Mouse (Mus musculus): ENCODE data around the gene Lpcat4.
A peak's percentile ranks its signal among the peaks of the same experiment; 100 is the strongest.
"Not testable (repeated sequence)": the region's sequence is repeated elsewhere in the genome, so short reads cannot be mapped to it uniquely, and the experiment has no call there.

Gene Lpcat4

GRCm38 (mm10) chr2:112261748-112262653 is 22.7 kb downstream of the Lpcat4 start, which contains the start of gene Nop10:
Gene Nop10 (plus strand): TSS chr2:112261926.
- peak; percentile 94 for DNase-seq (ENCODE audit: low spot score)

GRCm38 (mm10) chr2:112262779-112263295 is 23.6 kb downstream of the Lpcat4 start:
- peak; percentile 35 for DNase-seq (ENCODE audit: low spot score)

DNA sequence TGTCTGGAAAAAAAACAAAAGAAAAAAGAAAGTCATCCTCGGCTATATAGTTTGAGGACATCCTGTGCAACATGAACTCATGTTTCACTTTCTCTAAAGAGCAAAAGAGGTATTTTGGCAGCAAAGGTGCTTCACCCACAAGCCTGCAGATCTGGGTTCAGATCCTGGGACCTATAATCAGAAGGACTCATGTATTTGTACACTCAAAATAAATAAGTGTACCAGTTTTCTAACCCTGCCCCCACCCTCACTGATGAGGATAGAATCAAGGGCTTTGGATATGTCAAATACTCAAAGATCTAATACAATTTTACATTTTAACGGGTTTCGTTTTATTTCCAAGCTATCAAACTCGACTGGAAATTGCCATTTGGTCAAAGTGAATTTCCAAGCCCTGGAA is 25.1 kb downstream of the Lpcat4 start:
- no peak for DNase-seq (ENCODE audit: low spot score)

DNA sequence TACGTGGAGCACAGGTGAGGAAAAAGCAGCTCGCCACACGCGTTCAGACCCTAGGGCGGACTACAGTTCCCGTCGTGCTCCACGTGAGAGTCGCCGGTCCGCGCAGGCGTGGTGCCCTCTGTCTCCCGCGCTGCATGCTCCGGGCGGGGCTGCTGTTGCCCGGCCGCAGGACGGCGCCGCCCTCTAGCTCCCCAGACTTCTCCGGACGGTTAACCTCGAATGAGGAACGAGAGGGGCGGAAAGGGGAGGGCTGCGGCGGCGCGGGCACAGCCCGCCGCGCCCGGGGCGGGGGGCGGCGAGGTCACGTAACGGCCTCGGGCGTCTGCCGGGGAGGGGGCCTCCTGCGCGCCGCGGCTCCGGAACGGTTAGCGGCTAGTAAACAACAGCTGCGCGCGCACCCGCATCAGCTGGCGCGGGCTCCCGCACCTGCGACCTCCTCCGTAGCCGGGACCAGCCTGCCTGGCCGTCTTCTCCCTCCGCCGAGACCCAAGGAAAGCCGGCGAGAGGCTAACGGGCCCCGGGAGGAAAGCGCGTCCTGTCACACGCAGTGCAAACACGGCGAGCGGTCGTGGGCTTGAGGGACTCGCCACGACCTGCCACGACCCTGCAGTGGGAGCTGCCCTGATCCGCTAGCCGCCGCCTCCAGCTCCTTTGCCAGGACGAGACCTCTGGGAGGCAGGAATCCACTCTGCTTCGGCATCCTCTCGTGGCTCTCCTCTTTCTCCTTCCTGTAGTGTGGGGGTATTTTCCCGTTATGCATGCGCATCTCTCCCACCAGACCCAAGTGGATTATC is 26.4 kb downstream of the Lpcat4 start, which contains the start of gene Slc12a6:
TSS of gene Slc12a6 (plus strand) at position 378 of the 794 bp plus-strand sequence.
- peak; percentile 88 for DNase-seq (ENCODE audit: low spot score)

- peak; percentile 41 for DNase-seq (ENCODE audit: low spot score)
These were observed 26.9 kb downstream of the Lpcat4 start, which contains the start of gene Gm21985 for GRCm38 (mm10) chr2:112266242-112266592. Gene Gm21985 (plus strand): TSS chr2:112266314.

DNA sequence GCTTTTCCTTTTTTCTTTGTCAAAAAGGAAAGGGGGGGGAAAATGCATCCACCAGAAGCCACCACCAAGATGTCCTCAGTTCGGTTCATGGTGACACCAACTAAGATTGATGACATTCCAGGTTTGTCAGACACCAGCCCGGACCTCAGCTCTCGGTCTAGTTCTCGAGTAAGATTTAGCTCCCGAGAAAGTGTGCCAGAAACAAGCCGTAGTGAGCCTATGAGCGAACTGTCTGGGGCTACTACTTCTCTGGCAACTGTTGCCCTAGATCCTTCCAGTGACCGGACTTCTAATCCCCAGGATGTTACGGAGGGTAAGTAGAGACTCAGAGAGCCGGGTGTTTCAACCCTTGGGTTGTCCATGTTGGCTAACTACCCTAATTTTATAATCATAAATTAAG is 27.5 kb downstream of the Lpcat4 start:
- DNase-seq (ENCODE audit: low spot score), result peak; percentile 26

DNA sequence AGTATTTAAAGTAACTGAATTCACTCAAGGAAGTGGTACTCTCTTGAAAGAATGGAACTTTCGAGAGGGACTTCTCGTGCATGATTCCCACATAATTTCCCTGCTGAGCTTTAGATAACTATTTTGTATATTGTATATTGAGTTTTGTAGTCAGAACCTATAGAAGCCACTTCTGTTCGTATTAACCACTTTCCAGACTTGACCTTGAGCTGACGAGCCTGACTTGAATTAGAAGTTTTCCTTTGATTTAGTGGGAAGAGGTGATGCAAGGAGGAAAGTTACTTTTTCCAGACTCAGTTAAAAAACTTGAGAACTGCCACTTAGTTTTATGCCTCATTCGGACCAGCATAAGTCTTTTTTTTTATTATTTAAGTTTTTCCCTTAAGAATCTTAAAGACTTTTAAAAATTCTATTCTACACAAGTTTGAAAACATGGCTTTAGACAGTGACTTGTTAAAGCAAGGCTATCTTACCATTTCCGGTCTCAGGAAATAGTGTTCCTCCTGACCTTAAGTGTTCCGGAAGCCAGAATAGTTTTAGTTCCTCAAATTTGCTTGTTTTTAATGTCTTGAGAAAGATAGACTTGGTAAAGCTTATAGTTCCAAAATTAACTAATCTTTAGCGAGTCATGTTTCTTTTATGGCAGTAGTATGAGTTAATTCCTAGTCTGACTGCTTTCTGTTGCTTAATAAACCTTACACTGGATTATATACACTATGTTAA is 28.4 kb downstream of the Lpcat4 start:
- no peak for DNase-seq (ENCODE audit: low spot score)

- no peak for DNase-seq (ENCODE audit: low spot score)
These were observed 30.7 kb downstream of the Lpcat4 start for GRCm38 (mm10) chr2:112270011-112270410.

- no peak for DNase-seq (ENCODE audit: low spot score)
These were observed 33.6 kb downstream of the Lpcat4 start for GRCm38 (mm10) chr2:112272909-112273308.

DNA sequence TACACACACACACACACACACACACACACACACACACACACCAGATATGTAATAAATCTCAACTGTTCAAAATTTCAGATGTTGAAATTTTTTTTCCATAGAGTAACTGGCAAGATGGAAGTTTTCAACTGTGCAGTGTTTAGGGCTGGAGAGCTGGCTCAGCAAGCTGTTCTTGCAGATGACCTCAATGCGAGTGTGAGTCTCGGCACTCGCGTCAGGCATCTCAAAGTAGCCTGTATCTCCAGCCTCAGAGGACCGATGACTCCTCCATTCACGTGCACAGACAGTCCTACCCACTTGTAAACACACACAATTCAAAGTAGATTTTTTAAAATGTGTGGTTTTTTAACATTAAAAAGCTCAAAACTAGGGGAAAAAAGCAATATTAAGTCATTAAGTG is 34.2 kb downstream of the Lpcat4 start:
- DNase-seq (ENCODE audit: low spot score), result no peak

- DNase-seq (ENCODE audit: low spot score), result no peak
These were observed 37.6 kb downstream of the Lpcat4 start for GRCm38 (mm10) chr2:112276870-112277269.

- DNase-seq (ENCODE audit: low spot score), result no peak
These were observed 43.6 kb downstream of the Lpcat4 start for GRCm38 (mm10) chr2:112282846-112283245.

- DNase-seq (ENCODE audit: low spot score), result no peak
These were observed 45.2 kb downstream of the Lpcat4 start for GRCm38 (mm10) chr2:112284363-112285030.

DNA sequence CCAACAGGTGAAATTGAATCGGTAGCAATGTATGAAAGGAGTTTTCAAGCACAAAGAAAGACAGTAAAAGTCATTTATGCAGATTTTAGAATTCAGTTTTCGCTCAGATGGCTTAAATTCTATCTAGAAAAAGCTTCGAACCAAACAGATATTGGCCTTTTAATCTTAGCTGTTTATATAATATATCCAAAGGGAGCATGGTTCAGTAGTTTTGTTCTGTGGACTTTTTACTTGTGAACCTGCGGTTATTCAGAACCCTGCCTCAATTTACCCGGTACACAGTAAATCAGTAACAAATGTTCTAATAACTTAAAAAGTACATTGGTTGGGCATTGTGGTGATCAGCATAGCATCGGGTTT is 45.7 kb downstream of the Lpcat4 start:
- DNase-seq (ENCODE audit: low spot score), result no peak

- DNase-seq (ENCODE audit: low spot score), result not testable (repeated sequence)
These were observed 46.8 kb downstream of the Lpcat4 start for GRCm38 (mm10) chr2:112286062-112286461.

DNA sequence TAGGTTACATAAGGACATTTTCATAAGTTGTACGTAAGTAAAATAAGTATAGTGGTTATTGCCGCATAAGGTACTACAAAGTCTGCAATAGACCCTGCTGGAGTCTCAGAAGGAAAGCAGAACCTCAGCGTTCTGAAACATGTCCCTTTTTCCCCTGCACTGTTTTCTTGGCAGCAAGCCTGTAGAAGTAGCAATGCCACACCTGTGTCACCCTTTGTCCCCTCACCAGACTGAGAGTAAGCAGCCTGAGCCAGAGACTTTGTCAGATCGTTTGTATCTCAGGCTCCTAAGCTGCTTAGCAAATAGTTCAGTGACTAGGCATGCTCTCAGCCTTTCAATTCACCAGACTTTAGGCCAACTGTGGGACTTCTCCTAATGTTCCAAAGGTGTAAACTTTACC is 47.8 kb downstream of the Lpcat4 start:
- DNase-seq (ENCODE audit: low spot score), result no peak

DNA sequence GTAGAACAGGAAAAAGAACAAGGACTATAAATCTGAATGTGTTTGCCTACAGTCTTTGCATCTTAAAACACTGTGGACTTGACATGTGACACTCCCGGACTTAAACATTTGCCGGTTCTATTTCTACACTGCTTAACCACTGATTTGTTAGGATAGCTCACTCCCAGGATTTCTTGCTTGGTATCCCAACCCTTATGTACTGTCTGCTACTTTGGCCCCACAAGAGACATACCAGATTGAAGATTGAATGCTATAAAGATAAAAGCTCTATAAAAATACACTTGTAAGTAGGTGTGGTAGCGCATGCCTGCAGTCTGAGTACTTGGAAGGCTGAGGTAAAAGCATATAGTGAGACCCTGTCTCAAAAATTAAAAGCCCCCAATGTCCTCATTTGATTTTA is 50.2 kb downstream of the Lpcat4 start:
- no peak for DNase-seq (ENCODE audit: low spot score)

DNA sequence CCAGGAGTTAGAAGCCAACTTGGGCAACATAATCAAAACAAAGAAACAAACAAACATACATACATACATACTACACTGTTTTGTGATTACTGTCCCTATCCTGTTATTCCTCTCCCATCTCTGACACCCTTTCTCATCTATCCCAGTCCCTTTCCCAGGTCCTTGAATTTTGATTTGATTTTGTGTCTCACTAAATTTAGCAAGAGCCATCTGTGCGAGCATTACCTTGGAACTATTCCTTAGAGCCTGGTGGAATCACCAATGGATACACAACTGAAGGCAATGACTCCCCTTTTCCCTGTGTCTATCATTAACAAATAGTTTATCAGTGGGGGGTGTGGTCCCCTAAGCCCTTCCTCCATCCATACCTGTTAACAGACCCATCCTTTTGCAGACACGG is 53.6 kb downstream of the Lpcat4 start:
- no peak for DNase-seq (ENCODE audit: low spot score)

GRCm38 (mm10) chr2:112296211-112296610 is 56.9 kb downstream of the Lpcat4 start:
- no peak for DNase-seq (ENCODE audit: low spot score)

Data from adipocyte (in vitro differentiated cells).